Mouse (Mus musculus): ENCODE measurements around the gene Chd4.

- TF ChIP-seq USF1 (IDR thresholded peaks at IDR 0.05; ENCODE audit: low read depth) (no peak), TCF12 (IDR thresholded peaks at IDR 0.05; ENCODE audit: insufficient read depth, poor library complexity, severe bottlenecking) (no peak), POLR2A (IDR thresholded peaks at IDR 0.05; ENCODE audit: insufficient read length, low read depth) (no peak), REST (IDR thresholded peaks at IDR 0.05; ENCODE audit: insufficient read depth, insufficient read length) (no peak)
Observed at GRCm38 (mm10) chr6:125096279-125096596, 457 bp downstream of the Chd4 start.
